Mouse (Mus musculus) erythroblast, embryonic 14.5 days (primary cell): Measurements from ENCODE around the gene Btbd2.

Experiments
- GATA1 ChIP-seq: IDR thresholded peaks from 2 replicates; pipeline ENCODE4 v1.6.1; 2012; ENCODE audit warnings: low read length, inconsistent platforms, mixed read lengths
- TAL1 ChIP-seq: IDR thresholded peaks from 3 replicates; pipeline ENCODE4 v1.6.1; 2012; ENCODE audit warnings: low read length, inconsistent platforms, mixed read lengths

- TF ChIP-seq GATA1 (no peak), TAL1 (no peak)
These were observed 6.5 kb downstream of the Btbd2 start for GRCm38 (mm10) chr10:80650392-80650791.
